Mouse (Mus musculus) E14TG2a.4 (cell line): ENCODE results near the gene Bbx.

Experiments used
- CTCF ChIP-seq: conservative IDR thresholded peaks from 2 replicates; pipeline ENCODE4 v1.5.1; 2014; ENCODE audit warnings: low read length
- POU5F1 ChIP-seq: IDR thresholded peaks from 2 replicates; pipeline ENCODE4 v1.6.1; 2014; ENCODE audit warnings: low read length, borderline replicate concordance

DNA sequence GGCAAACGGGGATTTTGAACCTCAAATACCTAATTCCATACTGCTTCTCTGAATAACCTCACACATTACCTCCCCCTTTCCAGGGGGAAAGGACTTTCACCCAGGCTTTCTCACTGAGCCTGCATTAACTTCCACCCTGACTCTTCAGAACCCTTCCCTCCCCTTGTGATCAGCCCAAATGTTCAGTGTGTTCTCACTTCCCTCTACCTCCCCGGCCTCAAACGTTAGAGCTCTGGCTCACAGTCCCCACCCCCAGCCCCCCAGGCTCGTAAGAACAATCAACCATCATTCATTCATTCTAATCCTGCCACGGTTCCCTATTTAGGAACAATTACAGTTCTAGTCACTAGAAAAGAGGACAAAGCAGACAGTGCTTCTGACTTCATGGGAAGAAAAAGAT is 58.5 kb downstream of the Bbx start:
- no peak for TF ChIP-seq CTCF
- no peak for TF ChIP-seq POU5F1
